Mouse (Mus musculus) midbrain, embryonic 11.5 days (tissue): Measurements from ENCODE around the gene Fam240a. TPM values are rescaled to one million over a fixed set of nuclear protein-coding genes. Genes with fewer than 3 reads are reported as not detected.

Experiments
- ATAC-seq: fragments of 200-750 bp; cut with Nextera tagmentation; 2 replicates; pipeline ENCODE4 v1.8.0; 2017; ENCODE audit warnings: moderate TSS enrichment, moderate library complexity; ENCODE audit not compliant: low FRiP score
- DNase-seq: peaks from one replicate; pipeline ENCODE4 v3.0.0; 2015; ENCODE audit warnings: low spot score; ENCODE audit errors: missing footprints
- H3K27ac ChIP-seq: fragments of 300-500 bp; sonication (generic); 2 replicates; pipeline ENCODE4 v1.5.1; 2014; ENCODE audit warnings: low read depth, low read length
- H3K27me3 ChIP-seq: fragments of 300-500 bp; sonication (generic); 2 replicates; pipeline ENCODE4 v1.6.1; 2014; ENCODE audit warnings: mild to moderate bottlenecking, low read length, moderate library complexity, mixed read lengths; ENCODE audit not compliant: control insufficient read depth, insufficient read depth
- H3K36me3 ChIP-seq: fragments of 300-500 bp; sonication (generic); 2 replicates; pipeline ENCODE4 v1.6.1; 2014; ENCODE audit warnings: mild to moderate bottlenecking, low read length, moderate library complexity, mixed read lengths; ENCODE audit not compliant: control insufficient read depth, insufficient read depth
- H3K4me1 ChIP-seq: fragments of 300-500 bp; sonication (generic); 2 replicates; pipeline ENCODE4 v1.6.1; 2014; ENCODE audit warnings: low read length; ENCODE audit not compliant: control insufficient read depth, insufficient read depth
- H3K4me2 ChIP-seq: fragments of 300-500 bp; sonication (generic); 2 replicates; pipeline ENCODE4 v1.6.1; 2014; ENCODE audit warnings: mild to moderate bottlenecking, moderate library complexity
- H3K4me3 ChIP-seq: fragments of 300-500 bp; sonication (generic); 2 replicates; pipeline ENCODE4 v1.5.1; 2014; ENCODE audit warnings: low read depth, low read length
- H3K9ac ChIP-seq: fragments of 300-500 bp; sonication (generic); 2 replicates; pipeline ENCODE4 v1.6.1; 2014; ENCODE audit warnings: low read length
- H3K9me3 ChIP-seq: fragments of 300-500 bp; sonication (generic); 2 replicates; pipeline ENCODE4 v1.6.1; 2016; ENCODE audit warnings: low read length; ENCODE audit not compliant: control insufficient read depth
- WGBS: fragments of 180-500 bp; shearing (Covaris S2); extraction: QIAGEN DNeasy Blood & Tissue Kit; methylation state at CpG from one replicate; pipeline ENCODE4 v1.1.7; 2014; 5-methylcytosine and 5-hydroxymethylcytosine counted together
- polyA plus RNA-seq: library from polyadenylated mRNA; unstranded; fragments of >200 nt; fragmentation: Nextera tagmentation; extraction: Ambion mirVana; gene quantifications from 2 replicates; pipeline ENCODE4 v1.2.1, GENCODE M21; 2014

Gene Fam240a
- polyA plus RNA-seq, 1 experiment from 2014 or later: not detected

GRCm38 (mm10) chr9:110947900-110948299 is 31.2 kb upstream of the Fam240a start:
- H3K27me3 ChIP-seq: peaks cover 36% of the 10 kb centered on the region
- no peak overlapping the region for H3K27ac ChIP-seq
- no peaks in the 10 kb centered on the region for H3K9me3 ChIP-seq

GRCm38 (mm10) chr9:110947261-110947661 is 30.6 kb upstream of the Fam240a start:
- no peak overlapping the region for H3K9ac ChIP-seq
- H3K27me3 ChIP-seq: peaks cover 29% of the 10 kb centered on the region
- ATAC-seq (peak; percentile 52), DNase-seq (no peak)
- H3K36me3 ChIP-seq: no peaks in the 10 kb centered on the region
- H3K9me3 ChIP-seq: no peaks in the 10 kb centered on the region
- peaks cover 19% of the 10 kb centered on the region for H3K4me1 ChIP-seq
- H3K27ac ChIP-seq: no peak overlapping the region
- 3% methylated on average over 6 of the region's 6 CpGs for WGBS
- H3K4me3 ChIP-seq: no peak overlapping the region
- H3K4me2 ChIP-seq: peak overlapping the region; percentile 20; the same call in 1 of the 2 replicates

More at GRCm38 (mm10) chr9:110947900-110948299, 31.2 kb upstream of the Fam240a start:
- H3K36me3 ChIP-seq: no peaks in the 10 kb centered on the region
- H3K4me1 ChIP-seq: peaks cover 19% of the 10 kb centered on the region
- DNase-seq (peak; percentile 85), ATAC-seq (no peak)
- H3K4me2 ChIP-seq: no peak overlapping the region
- whole genome bisulfite sequencing: 9% methylated on average over 6 of the region's 6 CpGs
- H3K9ac ChIP-seq: no peak overlapping the region
- no peak overlapping the region for H3K4me3 ChIP-seq

DNA sequence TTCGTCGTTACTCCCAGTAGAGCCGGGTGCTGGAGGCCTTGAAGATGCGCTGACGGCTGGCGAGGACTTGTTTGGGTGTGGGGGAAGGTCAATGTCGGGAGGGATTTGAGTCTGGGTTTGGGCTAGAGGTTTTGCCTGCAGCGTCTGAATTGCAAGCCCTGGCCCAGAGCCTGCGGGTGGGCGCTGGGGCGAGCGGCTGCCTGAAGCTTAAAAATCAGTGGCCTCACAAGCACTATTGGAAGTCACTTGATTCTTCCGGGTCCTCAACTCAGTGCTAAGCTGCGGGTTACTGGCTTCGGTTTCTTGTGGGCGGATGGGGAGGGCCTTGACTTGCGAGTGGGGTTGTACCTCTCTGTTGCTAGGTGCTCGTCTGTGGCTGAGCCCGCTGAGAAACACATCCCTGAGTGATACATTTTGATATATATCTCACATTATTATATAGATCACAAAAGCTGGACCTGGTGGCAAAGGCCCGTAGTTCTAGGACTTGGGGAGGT is 29.9 kb upstream of the Fam240a start:
- 3% methylated on average over 20 of the region's 20 CpGs for WGBS
- Histone ChIP-seq H3K36me3 (no peaks in the 10 kb centered on the region), H3K4me3 (no peak overlapping the region), H3K9ac (no peak overlapping the region), H3K4me1 (peaks cover 19% of the 10 kb centered on the region), H3K9me3 (no peaks in the 10 kb centered on the region), H3K4me2 (peak overlapping the region; percentile 20; the same call in 1 of the 2 replicates), H3K27me3 (peaks cover 29% of the 10 kb centered on the region), H3K27ac (no peak overlapping the region)
- DNase-seq (peak; percentile 92), ATAC-seq (peak; percentile 17; the same call in 1 of the 2 replicates)

- peak; percentile 82 for DNase-seq
- WGBS: 7% methylated on average over 11 of the region's 11 CpGs
- no peak within 1 kb of the TSS for H3K27ac ChIP-seq
These were observed 29.3 kb upstream of the Fam240a start, which contains the start of gene Tdgf1 for GRCm38 (mm10) chr9:110945926-110946325. Gene Tdgf1 (minus strand): TSS chr9:110946158.

GRCm38 (mm10) chr9:110945343-110945742 is 28.7 kb upstream of the Fam240a start:
- no peak overlapping the region for H3K4me2 ChIP-seq
- WGBS: 23% methylated on average over 18 of the region's 18 CpGs
- no peak overlapping the region for H3K9ac ChIP-seq
- H3K9me3 ChIP-seq: no peaks in the 10 kb centered on the region
- peak; percentile 89 for DNase-seq
- H3K27me3 ChIP-seq: peaks cover 24% of the 10 kb centered on the region
- ATAC-seq: no peak
- H3K36me3 ChIP-seq: no peaks in the 10 kb centered on the region
- no peak overlapping the region for H3K4me3 ChIP-seq
- peaks cover 19% of the 10 kb centered on the region for H3K4me1 ChIP-seq
- no peak overlapping the region for H3K27ac ChIP-seq

More at GRCm38 (mm10) chr9:110945926-110946325, 29.3 kb upstream of the Fam240a start, which contains the start of gene Tdgf1:
- Histone ChIP-seq H3K4me3 (no peak within 1 kb of the TSS), H3K9me3 (no peaks in the 10 kb centered on the region), H3K4me2 (peak within 1 kb of the TSS; percentile 20; the same call in 1 of the 2 replicates), H3K9ac (no peak within 1 kb of the TSS), H3K36me3 (no peaks in the 10 kb centered on the region), H3K4me1 (peaks cover 19% of the 10 kb centered on the region), H3K27me3 (peaks cover 24% of the 10 kb centered on the region)
- no peak for ATAC-seq

GRCm38 (mm10) chr9:110944265-110944664 is 27.6 kb upstream of the Fam240a start:
- H3K4me1 ChIP-seq: peaks cover 19% of the 10 kb centered on the region
- no peaks in the 10 kb centered on the region for H3K9me3 ChIP-seq
- 32% methylated on average over 13 of the region's 13 CpGs for WGBS
- H3K4me3 ChIP-seq: no peak overlapping the region
- H3K36me3 ChIP-seq: no peaks in the 10 kb centered on the region
- H3K4me2 ChIP-seq: no peak overlapping the region
- DNase-seq (peak; percentile 84), ATAC-seq (no peak)
- no peak overlapping the region for H3K27ac ChIP-seq
- peaks cover 24% of the 10 kb centered on the region for H3K27me3 ChIP-seq
- H3K9ac ChIP-seq: no peak overlapping the region

GRCm38 (mm10) chr9:110937506-110938490 is 21.1 kb upstream of the Fam240a start:
- no peak for ATAC-seq
- Histone ChIP-seq H3K36me3 (no peaks in the 10 kb centered on the region), H3K4me1 (no peaks in the 10 kb centered on the region), H3K27me3 (no peaks in the 10 kb centered on the region), H3K27ac (no peak overlapping the region), H3K9me3 (no peaks in the 10 kb centered on the region), H3K4me3 (no peak overlapping the region), H3K9ac (no peak overlapping the region), H3K4me2 (no peak overlapping the region)
- DNase-seq: peak; percentile 83
- 61% methylated on average over 12 of the region's 12 CpGs for WGBS

- Histone ChIP-seq H3K27ac (no peak overlapping the region), H3K4me1 (no peaks in the 10 kb centered on the region), H3K9ac (no peak overlapping the region), H3K27me3 (no peaks in the 10 kb centered on the region), H3K4me2 (no peak overlapping the region), H3K9me3 (no peaks in the 10 kb centered on the region), H3K4me3 (no peak overlapping the region), H3K36me3 (no peaks in the 10 kb centered on the region)
- ATAC-seq (no peak), DNase-seq (no peak)
- WGBS: 80% methylated on average over 7 of the region's 7 CpGs
These were observed 19.3 kb upstream of the Fam240a start for GRCm38 (mm10) chr9:110935941-110936340.
